ENCODE assay signal across 30 mouse cellular contexts in genomic region chr3:68568149-68568548, GRCm38 (mm10).
DNase-seq lines count a peak whose midpoint lies in the region; ATAC-seq and TF ChIP-seq lines count a peak whose summit lies in the region.
"Had no signal": no experiment of that assay in that cellular context is flagged by ENCODE, and none has a peak within 500 bp of the region (broad histone marks: within the 10 kb centered on the region; RNA-seq: fewer than 3 reads in every experiment).

No protein-coding gene starts in this region.

- H3K36me3 ChIP-seq in heart, embryonic 11.5 days (ENCODE audit: control insufficient read depth, insufficient read depth, low read length), result no peaks in the 10 kb centered on the region
- no peaks in the 10 kb centered on the region for H3K36me3 ChIP-seq in embryonic facial prominence, embryonic 10.5 days (replicated peaks)
- no peaks in the 10 kb centered on the region for H3K36me3 ChIP-seq in embryonic facial prominence, embryonic 13.5 days
- no peaks in the 10 kb centered on the region for H3K36me3 ChIP-seq in limb, embryonic 13.5 days
- H3K36me3 ChIP-seq in forebrain, postnatal 0 days (ENCODE audit: insufficient read depth), result no peaks in the 10 kb centered on the region
- H3K36me3 ChIP-seq: hindbrain, embryonic 13.5 days; kidney, embryonic 15.5 days; liver, embryonic 12.5 days; neural tube, embryonic 12.5 days had no signal

- DNase-seq in heart, postnatal 10 days, result no peak
- DNase-seq in embryonic facial prominence, embryonic 10.5 days (ENCODE audit: low spot score), result peak; percentile 31
- DNase-seq in forebrain, postnatal 0 days, result no peak
- DNase-seq in spleen, adult 12 weeks (ENCODE audit: low spot score), result no peak
- DNase-seq: adrenal gland, postnatal 14 days; cerebellum, adult 11-12 months; cerebellum, adult 9-11 months; gastrocnemius, adult 2 months; gastrocnemius, postnatal 36 days; heart, postnatal 4 days; kidney, adult 18-20 months; kidney, postnatal 36 days; layer of hippocampus, postnatal 36 days; liver, postnatal 0 days; lung, postnatal 36 days; right cerebral cortex, adult 18-20 months; thymus, adult 2 months; thymus, postnatal 4 days had no signal

- TF ChIP-seq CTCF in forebrain, postnatal 0 days (IDR thresholded peaks at IDR 0.05; ENCODE audit: low read depth), result no peak

- no peak for ATAC-seq in heart, embryonic 11.5 days (replicated peaks; ENCODE audit: insufficient number of reproducible peaks, low FRiP score, low TSS enrichment)
- no peak for ATAC-seq in embryonic facial prominence, embryonic 13.5 days (ENCODE audit: insufficient number of reproducible peaks, insufficient read depth, low FRiP score, low TSS enrichment, low read depth)
- ATAC-seq in limb, embryonic 13.5 days (ENCODE audit: low FRiP score, low read depth), result peak; percentile 70; the same call in 1 of the 2 replicates
- ATAC-seq in forebrain, postnatal 0 days, result no peak
- ATAC-seq: CD4-positive, CD25-positive, alpha-beta regulatory T cell, adult 4 months; forebrain, embryonic 14.5 days; liver, embryonic 12.5 days; liver, postnatal 0 days; midbrain, embryonic 16.5 days had no signal

- H3K4me1 ChIP-seq in heart, embryonic 11.5 days (ENCODE audit: control insufficient read depth, insufficient read depth, low read length), result peaks cover 26% of the 10 kb centered on the region
- peaks cover 37% of the 10 kb centered on the region for H3K4me1 ChIP-seq in embryonic facial prominence, embryonic 10.5 days
- peaks cover 16% of the 10 kb centered on the region for H3K4me1 ChIP-seq in embryonic facial prominence, embryonic 13.5 days
- peaks cover 16% of the 10 kb centered on the region for H3K4me1 ChIP-seq in limb, embryonic 13.5 days
- no peaks in the 10 kb centered on the region; the same call in 1 of the 2 replicates for H3K4me1 ChIP-seq in forebrain, postnatal 0 days (ENCODE audit: insufficient read depth)

- 78% methylated on average over 3 of the region's 3 CpGs for WGBS in heart, embryonic 11.5 days (ENCODE audit: insufficient replicate concordance)
- WGBS in embryonic facial prominence, embryonic 10.5 days, result 56% methylated on average over 3 of the region's 3 CpGs
- WGBS in embryonic facial prominence, embryonic 13.5 days, result 29% methylated on average over 3 of the region's 3 CpGs
- 28% methylated on average over 3 of the region's 3 CpGs for WGBS in limb, embryonic 13.5 days
- WGBS in forebrain, postnatal 0 days, result 79% methylated on average over 3 of the region's 3 CpGs

- H3K4me2 ChIP-seq in heart, embryonic 11.5 days, result no peak overlapping the region
- H3K4me2 ChIP-seq in embryonic facial prominence, embryonic 13.5 days, result no peak overlapping the region
- no peak overlapping the region for H3K4me2 ChIP-seq in limb, embryonic 13.5 days (replicated peaks)
- H3K4me2 ChIP-seq in forebrain, postnatal 0 days (ENCODE audit: low read depth), result no peak overlapping the region
- H3K4me2 ChIP-seq: hindbrain, embryonic 13.5 days; kidney, embryonic 15.5 days; liver, embryonic 12.5 days; midbrain, embryonic 11.5 days; neural tube, embryonic 12.5 days had no signal

- intact Hi-C loops in heart, postnatal 10 days (cut with DNase I), result loop anchor here (10.0 kb wide), 1 partner anchor 137 kb away; no protein-coding TSS in a partner anchor

- H3K4me3 ChIP-seq in heart, embryonic 11.5 days (ENCODE audit: low read depth, low read length), result no peak overlapping the region
- no peak overlapping the region for H3K4me3 ChIP-seq in embryonic facial prominence, embryonic 10.5 days
- H3K4me3 ChIP-seq in embryonic facial prominence, embryonic 13.5 days, result no peak overlapping the region
- no peak overlapping the region for H3K4me3 ChIP-seq in limb, embryonic 13.5 days
- no peak overlapping the region for H3K4me3 ChIP-seq in forebrain, postnatal 0 days (ENCODE audit: low read depth, low read length)
- H3K4me3 ChIP-seq: gastrocnemius, adult 2 months; hindbrain, embryonic 13.5 days; kidney, embryonic 15.5 days; liver, embryonic 12.5 days; myocyte; neural tube, embryonic 12.5 days had no signal

- H3K27me3 ChIP-seq in heart, embryonic 11.5 days (ENCODE audit: control insufficient read depth, insufficient read depth, low read length), result no peaks in the 10 kb centered on the region
- 0 out of 2 replicates have a peak, but pooled peaks cover under 1% of the 10 kb centered on the region for H3K27me3 ChIP-seq in embryonic facial prominence, embryonic 10.5 days (replicated peaks; ENCODE audit: low read depth, poor library complexity, severe bottlenecking)
- H3K27me3 ChIP-seq in embryonic facial prominence, embryonic 13.5 days, result peaks cover 4% of the 10 kb centered on the region; the same call in 1 of the 2 replicates
- H3K27me3 ChIP-seq in limb, embryonic 13.5 days, result peaks cover 4% of the 10 kb centered on the region; the same call in 1 of the 2 replicates
- no peaks in the 10 kb centered on the region for H3K27me3 ChIP-seq in forebrain, postnatal 0 days (ENCODE audit: insufficient read depth, low read length)
- H3K27me3 ChIP-seq: hindbrain, embryonic 13.5 days; kidney, embryonic 15.5 days; neural tube, embryonic 12.5 days had no signal

- no peaks in the 10 kb centered on the region for H3K9me3 ChIP-seq in heart, embryonic 11.5 days (replicated peaks; ENCODE audit: control insufficient read depth, low read length)
- H3K9me3 ChIP-seq in embryonic facial prominence, embryonic 10.5 days, result no peaks in the 10 kb centered on the region
- no peaks in the 10 kb centered on the region for H3K9me3 ChIP-seq in embryonic facial prominence, embryonic 13.5 days
- no peaks in the 10 kb centered on the region for H3K9me3 ChIP-seq in limb, embryonic 13.5 days
- H3K9me3 ChIP-seq in forebrain, postnatal 0 days (ENCODE audit: low read length), result no peaks in the 10 kb centered on the region
- H3K9me3 ChIP-seq: hindbrain, embryonic 13.5 days; kidney, embryonic 15.5 days; liver, embryonic 12.5 days; neural tube, embryonic 12.5 days had no signal

- H3K9ac ChIP-seq in heart, embryonic 11.5 days (ENCODE audit: low read depth, low read length), result no peak overlapping the region
- H3K9ac ChIP-seq in embryonic facial prominence, embryonic 13.5 days, result no peak overlapping the region
- no peak overlapping the region for H3K9ac ChIP-seq in limb, embryonic 13.5 days
- no peak overlapping the region for H3K9ac ChIP-seq in forebrain, postnatal 0 days
- H3K9ac ChIP-seq: hindbrain, embryonic 13.5 days; kidney, embryonic 15.5 days; liver, embryonic 12.5 days; liver, postnatal 0 days; neural tube, embryonic 12.5 days had no signal

- H3K27ac ChIP-seq in heart, embryonic 11.5 days (ENCODE audit: low read depth, low read length), result peak overlapping the region; percentile 42; the same call in 1 of the 2 replicates
- peak overlapping the region; percentile 52 for H3K27ac ChIP-seq in embryonic facial prominence, embryonic 10.5 days (replicated peaks)
- peak overlapping the region; percentile 33; the same call in 1 of the 2 replicates for H3K27ac ChIP-seq in embryonic facial prominence, embryonic 13.5 days
- H3K27ac ChIP-seq in limb, embryonic 13.5 days, result no peak overlapping the region
- no peak overlapping the region for H3K27ac ChIP-seq in forebrain, postnatal 0 days (ENCODE audit: low read depth, low read length)
- H3K27ac ChIP-seq: gastrocnemius, adult 2 months; kidney, embryonic 15.5 days; liver, embryonic 12.5 days; neural tube, embryonic 12.5 days had no signal

Comparison
In these comparisons a context has a peak if more than half of its experiments do, and no peak if none do; other contexts are left out.
1. H3K27ac ChIP-seq: peak in heart, embryonic 11.5 days (single experiment), embryonic facial prominence, embryonic 10.5 days (single experiment) and embryonic facial prominence, embryonic 13.5 days (single experiment); none in limb, embryonic 13.5 days (single experiment) and forebrain, postnatal 0 days (single experiment).